Mouse (Mus musculus): ENCODE measurements around the gene Gm4869. TPM values are rescaled to one million over a fixed set of nuclear protein-coding genes. Genes with fewer than 3 reads are reported as not detected.
A peak's percentile ranks its signal among the peaks of the same experiment; 100 is the strongest.

The Gm4869 gene
- not detected in 2 replicates for polyA plus RNA-seq (2016; fragmentation: Nextera tagmentation; extraction: Ambion mirVana)

GRCm38 (mm10) chr5:140445345-140445744 is at the start of gene Gm4869:
TSS of gene Gm4869 (plus strand) at chr5:140445645.
- no peak within 1 kb of the TSS for H3K4me3 ChIP-seq
- ATAC-seq (ENCODE audit: low FRiP score, low read depth): no peak
- no peak within 1 kb of the TSS for H3K9ac ChIP-seq (replicated peaks)

GRCm38 (mm10) chr5:140396166-140396940 is 49.1 kb upstream of the Gm4869 start:
- no peaks in the 10 kb centered on the region for H3K36me3 ChIP-seq
- 66% methylated on average over 8 of the region's 8 CpGs for WGBS
- no peak overlapping the region for H3K9ac ChIP-seq (replicated peaks)
- H3K27ac ChIP-seq (replicated peaks): no peak overlapping the region
- H3K4me3 ChIP-seq: no peak overlapping the region
- H3K27me3 ChIP-seq: no peaks in the 10 kb centered on the region; the same call in 1 of the 2 replicates
- H3K9me3 ChIP-seq: no peaks in the 10 kb centered on the region
- ATAC-seq (ENCODE audit: low FRiP score, low read depth): no peak
- H3K4me2 ChIP-seq (replicated peaks): no peak overlapping the region
- no peaks in the 10 kb centered on the region for H3K4me1 ChIP-seq

More at GRCm38 (mm10) chr5:140445345-140445744, at the start of gene Gm4869:
- H3K36me3 ChIP-seq: peaks cover 56% of the 10 kb centered on the region
- no peak within 1 kb of the TSS for H3K27ac ChIP-seq (replicated peaks)
- H3K27me3 ChIP-seq: no peaks in the 10 kb centered on the region
- no peak within 1 kb of the TSS for H3K4me2 ChIP-seq (replicated peaks)
- H3K9me3 ChIP-seq: no peaks in the 10 kb centered on the region
- no peaks in the 10 kb centered on the region for H3K4me1 ChIP-seq
- WGBS: 92% methylated on average over 5 of the region's 5 CpGs

DNA sequence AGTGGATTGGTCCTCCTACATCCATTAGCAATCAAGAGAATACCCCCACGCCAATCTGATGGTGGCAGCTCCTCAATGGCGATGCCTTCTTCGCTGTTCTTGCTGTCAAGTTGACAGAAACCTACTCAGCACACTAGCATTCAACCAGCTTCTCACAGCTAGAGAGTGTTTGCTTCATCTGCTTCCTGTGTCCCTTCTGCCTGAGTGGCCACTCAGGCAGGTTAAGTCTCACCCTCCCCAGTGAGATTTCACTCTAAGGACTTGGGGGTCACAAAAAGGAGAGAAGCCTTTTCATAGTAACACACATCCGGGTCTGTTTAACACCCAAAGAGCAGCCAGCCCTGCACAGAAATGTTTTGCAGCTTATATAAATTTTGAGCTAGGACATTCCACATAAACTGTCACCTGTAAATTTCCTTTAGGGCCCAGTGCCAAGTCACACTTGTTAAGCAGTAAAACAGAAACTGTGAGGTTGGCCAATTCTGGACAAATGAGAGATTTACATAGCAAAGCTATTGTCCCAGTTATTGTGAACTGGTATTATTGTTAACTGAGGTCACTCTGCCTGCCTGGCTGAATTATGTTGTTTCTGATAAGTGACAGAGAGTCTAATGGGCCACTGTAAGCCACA is 42.7 kb upstream of the Gm4869 start:
- Histone ChIP-seq H3K4me2 (replicated peaks) (no peak overlapping the region), H3K36me3 (no peaks in the 10 kb centered on the region), H3K9ac (replicated peaks) (no peak overlapping the region), H3K27me3 (no peaks in the 10 kb centered on the region), H3K4me1 (no peaks in the 10 kb centered on the region), H3K27ac (replicated peaks) (no peak overlapping the region), H3K4me3 (no peak overlapping the region), H3K9me3 (no peaks in the 10 kb centered on the region)
- 83% methylated on average over 4 of the region's 4 CpGs for WGBS
- no peak for ATAC-seq (ENCODE audit: low FRiP score, low read depth)

DNA sequence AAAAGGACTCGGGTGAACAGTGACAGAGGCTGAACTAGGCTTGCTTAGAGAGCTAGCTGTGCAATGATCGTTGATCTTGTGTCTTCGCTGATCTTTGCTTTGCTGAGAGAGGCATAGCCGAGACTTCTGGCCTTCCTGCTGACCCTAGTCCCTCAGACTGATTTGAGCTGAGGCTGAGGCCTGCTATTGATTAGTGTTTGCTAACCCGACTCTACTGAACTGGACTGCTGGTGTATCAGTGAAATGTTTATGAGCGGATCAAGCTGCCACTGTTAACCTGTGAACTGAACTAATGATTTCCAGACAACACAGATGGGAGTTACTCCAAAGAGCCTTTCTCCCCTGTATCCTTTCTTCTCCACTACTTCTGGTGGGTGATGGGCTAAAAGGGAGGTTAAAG is 40.3 kb upstream of the Gm4869 start:
- no peaks in the 10 kb centered on the region for H3K4me1 ChIP-seq
- H3K27me3 ChIP-seq: no peaks in the 10 kb centered on the region
- H3K4me2 ChIP-seq (replicated peaks): no peak overlapping the region
- ATAC-seq (ENCODE audit: low FRiP score, low read depth): no peak
- H3K27ac ChIP-seq (replicated peaks): no peak overlapping the region
- H3K9ac ChIP-seq (replicated peaks): no peak overlapping the region
- WGBS: 80% methylated on average over 6 of the region's 6 CpGs
- no peaks in the 10 kb centered on the region for H3K36me3 ChIP-seq
- no peak overlapping the region for H3K4me3 ChIP-seq
- no peaks in the 10 kb centered on the region; the same call in 1 of the 2 replicates for H3K9me3 ChIP-seq

- Histone ChIP-seq H3K27me3 (no peaks in the 10 kb centered on the region), H3K4me1 (no peaks in the 10 kb centered on the region), H3K36me3 (no peaks in the 10 kb centered on the region), H3K4me3 (no peak overlapping the region), H3K9ac (replicated peaks) (no peak overlapping the region), H3K9me3 (no peaks in the 10 kb centered on the region; the same call in 1 of the 2 replicates), H3K4me2 (replicated peaks) (no peak overlapping the region), H3K27ac (replicated peaks) (no peak overlapping the region)
- WGBS: 84% methylated on average over 6 of the region's 6 CpGs
- no peak for ATAC-seq (ENCODE audit: low FRiP score, low read depth)
These were observed 38.8 kb upstream of the Gm4869 start for GRCm38 (mm10) chr5:140406666-140407065.

- Histone ChIP-seq H3K36me3 (no peaks in the 10 kb centered on the region), H3K27me3 (no peaks in the 10 kb centered on the region), H3K4me1 (no peaks in the 10 kb centered on the region), H3K9ac (replicated peaks) (no peak overlapping the region), H3K27ac (replicated peaks) (no peak overlapping the region), H3K4me3 (no peak overlapping the region), H3K4me2 (replicated peaks) (no peak overlapping the region), H3K9me3 (no peaks in the 10 kb centered on the region; the same call in 1 of the 2 replicates)
- no peak for ATAC-seq (ENCODE audit: low FRiP score, low read depth)
These were observed 36.6 kb upstream of the Gm4869 start for GRCm38 (mm10) chr5:140408801-140409200.

GRCm38 (mm10) chr5:140411339-140411738 is 34.1 kb upstream of the Gm4869 start:
- H3K4me1 ChIP-seq: no peaks in the 10 kb centered on the region
- no peaks in the 10 kb centered on the region for H3K27me3 ChIP-seq
- no peak overlapping the region for H3K4me3 ChIP-seq
- H3K9me3 ChIP-seq: no peaks in the 10 kb centered on the region; the same call in 1 of the 2 replicates
- 32% methylated on average over 8 of the region's 8 CpGs for WGBS
- ATAC-seq (ENCODE audit: low FRiP score, low read depth): no peak
- no peak overlapping the region for H3K27ac ChIP-seq (replicated peaks)
- H3K36me3 ChIP-seq: no peaks in the 10 kb centered on the region
- H3K4me2 ChIP-seq (replicated peaks): no peak overlapping the region
- H3K9ac ChIP-seq (replicated peaks): no peak overlapping the region

- H3K27me3 ChIP-seq: no peaks in the 10 kb centered on the region
- no peak overlapping the region for H3K4me2 ChIP-seq (replicated peaks)
- no peaks in the 10 kb centered on the region for H3K36me3 ChIP-seq
- no peak overlapping the region for H3K27ac ChIP-seq (replicated peaks)
- WGBS: 74% methylated on average over 4 of the region's 4 CpGs
- no peak overlapping the region for H3K9ac ChIP-seq (replicated peaks)
- H3K4me3 ChIP-seq: no peak overlapping the region
- H3K9me3 ChIP-seq: no peaks in the 10 kb centered on the region
- ATAC-seq (ENCODE audit: low FRiP score, low read depth): no peak
- peaks cover 4% of the 10 kb centered on the region; the same call in 1 of the 2 replicates for H3K4me1 ChIP-seq
These were observed 30.8 kb upstream of the Gm4869 start for GRCm38 (mm10) chr5:140414647-140415046.

- Histone ChIP-seq H3K27me3 (no peaks in the 10 kb centered on the region), H3K4me3 (peak overlapping the region; percentile 95), H3K27ac (replicated peaks) (peak overlapping the region; percentile 95), H3K9ac (replicated peaks) (peak overlapping the region; percentile 78), H3K4me2 (replicated peaks) (peak overlapping the region; percentile 90), H3K9me3 (no peaks in the 10 kb centered on the region), H3K4me1 (peaks cover 28% of the 10 kb centered on the region), H3K36me3 (0 out of 2 replicates have a peak, but pooled peaks cover 7% of the 10 kb centered on the region)
- peak; percentile 31; the same call in 1 of the 2 replicates for ATAC-seq (ENCODE audit: low FRiP score, low read depth)
- WGBS: under 1% methylated on average over 12 of the region's 12 CpGs
These were observed 27.3 kb upstream of the Gm4869 start for GRCm38 (mm10) chr5:140418106-140418488.

GRCm38 (mm10) chr5:140418489-140419441 is 26.7 kb upstream of the Gm4869 start, which contains the start of gene Eif3b:
TSS of gene Eif3b (plus strand) at chr5:140419328.
- Histone ChIP-seq H3K4me3 (peak within 1 kb of the TSS; percentile 95), H3K36me3 (0 out of 2 replicates have a peak, but pooled peaks cover 12% of the 10 kb centered on the region), H3K27ac (replicated peaks) (peak within 1 kb of the TSS; percentile 95), H3K9ac (replicated peaks) (peak within 1 kb of the TSS; percentile 95), H3K9me3 (no peaks in the 10 kb centered on the region), H3K4me1 (peaks cover 28% of the 10 kb centered on the region), H3K4me2 (replicated peaks) (peak within 1 kb of the TSS; percentile 90), H3K27me3 (no peaks in the 10 kb centered on the region)
- ATAC-seq (ENCODE audit: low FRiP score, low read depth): peak; percentile 92
- under 1% methylated on average over 65 of the region's 65 CpGs for WGBS

DNA sequence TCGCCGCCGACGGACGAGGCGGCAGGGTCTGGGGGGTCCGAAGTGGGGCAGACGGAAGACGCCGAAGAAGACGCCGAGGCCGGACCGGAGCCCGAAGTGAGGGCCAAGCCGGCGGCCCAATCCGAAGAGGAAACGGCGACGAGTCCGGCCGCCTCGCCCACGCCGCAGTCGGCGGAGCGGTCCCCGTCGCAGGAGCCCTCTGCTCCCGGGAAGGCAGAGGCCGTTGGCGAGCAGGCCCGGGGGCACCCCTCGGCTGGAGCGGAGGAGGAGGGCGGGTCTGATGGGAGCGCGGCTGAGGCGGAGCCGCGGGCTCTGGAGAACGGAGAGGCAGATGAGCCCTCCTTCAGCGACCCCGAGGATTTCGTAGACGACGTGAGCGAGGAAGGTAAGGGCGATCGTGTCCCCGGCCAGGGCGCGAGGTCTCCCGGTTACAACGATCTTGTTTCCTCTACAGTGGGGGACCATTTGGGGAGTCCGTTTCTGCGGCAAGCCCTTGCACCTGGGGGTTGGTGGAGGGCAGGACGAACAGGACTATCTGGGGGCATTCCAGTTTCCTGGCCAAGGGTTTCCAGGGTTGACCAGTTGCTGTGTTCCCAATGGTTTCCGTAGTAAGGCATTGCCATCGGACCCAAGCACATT is 25.9 kb upstream of the Gm4869 start:
- H3K4me3 ChIP-seq: peak overlapping the region; percentile 95
- WGBS: under 1% methylated on average over 58 of the region's 62 CpGs
- H3K9ac ChIP-seq (replicated peaks): peak overlapping the region; percentile 95
- no peaks in the 10 kb centered on the region for H3K27me3 ChIP-seq
- peak; percentile 35; the same call in 1 of the 2 replicates for ATAC-seq (ENCODE audit: low FRiP score, low read depth)
- peaks cover 28% of the 10 kb centered on the region for H3K4me1 ChIP-seq
- H3K4me2 ChIP-seq (replicated peaks): peak overlapping the region; percentile 90
- no peaks in the 10 kb centered on the region for H3K9me3 ChIP-seq
- peak overlapping the region; percentile 95 for H3K27ac ChIP-seq (replicated peaks)
- H3K36me3 ChIP-seq: 0 out of 2 replicates have a peak, but pooled peaks cover 12% of the 10 kb centered on the region

Data from midbrain, embryonic 12.5 days (tissue).